ENCODE assay signal across 15 mouse cellular contexts in the genomic region with DNA sequence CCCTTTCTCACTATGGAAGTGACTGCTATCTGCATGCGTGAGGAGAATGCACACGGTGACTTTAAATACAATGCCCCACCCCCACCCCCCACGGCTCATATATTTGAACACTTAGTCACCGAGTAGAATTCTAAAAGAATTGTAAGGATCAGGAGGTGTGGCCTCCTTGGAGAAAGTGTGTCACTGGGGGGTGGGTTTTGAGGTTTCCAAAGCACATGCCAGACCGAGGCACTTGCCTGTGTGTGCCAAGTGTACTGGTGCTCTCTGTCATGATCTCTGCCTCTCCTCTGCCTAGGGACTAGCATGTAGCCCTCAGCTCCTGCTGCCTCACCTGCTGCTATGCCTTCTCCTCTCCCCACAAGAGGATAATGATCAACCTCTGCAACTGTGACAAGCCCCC. TPM values are rescaled to one million over a fixed set of nuclear protein-coding genes. Genes with fewer than 3 reads are reported as not detected.
DNase-seq lines count a peak whose midpoint lies in the region; ATAC-seq and TF ChIP-seq lines count a peak whose summit lies in the region.
"Had no signal": no experiment of that assay in that cellular context is flagged by ENCODE, and none has a peak within 500 bp of the region (broad histone marks: within the 10 kb centered on the region; RNA-seq: fewer than 3 reads in every experiment).

No protein-coding gene starts in this region.

- H3K27ac ChIP-seq in forebrain, postnatal 0 days (ENCODE audit: low read depth, low read length), result no peak overlapping the region
- H3K27ac ChIP-seq in forebrain, embryonic 13.5 days, result no peak overlapping the region; the same call in 1 of the 2 replicates
- H3K27ac ChIP-seq in liver, embryonic 11.5 days (ENCODE audit: low read depth, low read length), result no peak overlapping the region
- no peak overlapping the region for H3K27ac ChIP-seq in stomach, embryonic 15.5 days
- H3K27ac ChIP-seq: embryonic facial prominence, embryonic 12.5 days; limb, embryonic 13.5 days had no signal

- H3K4me1 ChIP-seq in forebrain, postnatal 0 days (ENCODE audit: insufficient read depth), result no peaks in the 10 kb centered on the region
- no peaks in the 10 kb centered on the region for H3K4me1 ChIP-seq in forebrain, embryonic 13.5 days
- H3K4me1 ChIP-seq in liver, embryonic 11.5 days (replicated peaks; ENCODE audit: control insufficient read depth, insufficient read depth, low read length), result no peaks in the 10 kb centered on the region
- no peaks in the 10 kb centered on the region for H3K4me1 ChIP-seq in stomach, embryonic 15.5 days
- H3K4me1 ChIP-seq: embryonic facial prominence, embryonic 12.5 days; limb, embryonic 13.5 days had no signal

- no peak for DNase-seq in forebrain, postnatal 0 days
- DNase-seq in liver, embryonic 11.5 days (ENCODE audit: low spot score), result no peak
- no peak for DNase-seq in liver
- peak; percentile 79 for DNase-seq in Muller cell, postnatal 12 days (ENCODE audit: inconsistent ontology term)
- DNase-seq in urinary bladder, postnatal 25 days (ENCODE audit: low spot score), result no peak
- DNase-seq in gastrocnemius, postnatal 10 days, result no peak
- DNase-seq: cerebellum, postnatal 10 days; lung, embryonic 14.5 days; thymus, postnatal 14 days had no signal

- WGBS in forebrain, postnatal 0 days, result 62% methylated on average over 5 of the region's 5 CpGs
- 67% methylated on average over 5 of the region's 5 CpGs for WGBS in forebrain, embryonic 13.5 days
- WGBS in liver, embryonic 11.5 days, result 66% methylated on average over 5 of the region's 5 CpGs
- WGBS in stomach, embryonic 15.5 days, result 66% methylated on average over 5 of the region's 5 CpGs

- H3K9ac ChIP-seq in forebrain, postnatal 0 days, result no peak overlapping the region
- no peak overlapping the region for H3K9ac ChIP-seq in forebrain, embryonic 13.5 days
- H3K9ac ChIP-seq in liver, embryonic 11.5 days (ENCODE audit: low read depth, low read length), result no peak overlapping the region
- H3K9ac ChIP-seq in stomach, embryonic 15.5 days, result no peak overlapping the region
- H3K9ac ChIP-seq: embryonic facial prominence, embryonic 12.5 days; heart, embryonic 12.5 days; limb, embryonic 13.5 days; lung, embryonic 14.5 days had no signal

- H3K4me3 ChIP-seq in forebrain, postnatal 0 days (ENCODE audit: low read depth, low read length), result no peak overlapping the region
- no peak overlapping the region for H3K4me3 ChIP-seq in forebrain, embryonic 13.5 days
- H3K4me3 ChIP-seq in liver, embryonic 11.5 days (ENCODE audit: low read depth, low read length), result no peak overlapping the region
- H3K4me3 ChIP-seq in stomach, embryonic 15.5 days (replicated peaks), result no peak overlapping the region
- H3K4me3 ChIP-seq: embryonic facial prominence, embryonic 12.5 days; heart, embryonic 12.5 days; limb, embryonic 13.5 days had no signal

- no peaks in the 10 kb centered on the region for H3K9me3 ChIP-seq in forebrain, postnatal 0 days (ENCODE audit: low read length)
- no peaks in the 10 kb centered on the region for H3K9me3 ChIP-seq in forebrain, embryonic 13.5 days (replicated peaks)
- H3K9me3 ChIP-seq in liver, embryonic 11.5 days (ENCODE audit: control insufficient read depth, low read length), result no peaks in the 10 kb centered on the region
- no peaks in the 10 kb centered on the region for H3K9me3 ChIP-seq in stomach, embryonic 15.5 days
- H3K9me3 ChIP-seq: embryonic facial prominence, embryonic 12.5 days; heart, embryonic 12.5 days; limb, embryonic 13.5 days had no signal

- TF ChIP-seq CTCF in forebrain, postnatal 0 days (IDR thresholded peaks at IDR 0.05; ENCODE audit: low read depth), result no peak

- H3K36me3 ChIP-seq in forebrain, postnatal 0 days (ENCODE audit: insufficient read depth), result peaks cover 43% of the 10 kb centered on the region
- peaks cover 75% of the 10 kb centered on the region for H3K36me3 ChIP-seq in forebrain, embryonic 13.5 days (ENCODE audit: poor library complexity, severe bottlenecking)
- peaks cover 26% of the 10 kb centered on the region for H3K36me3 ChIP-seq in liver, embryonic 11.5 days (ENCODE audit: control insufficient read depth, insufficient read depth, low read length)
- peaks cover 35% of the 10 kb centered on the region for H3K36me3 ChIP-seq in stomach, embryonic 15.5 days

- H3K27me3 ChIP-seq in forebrain, postnatal 0 days (ENCODE audit: insufficient read depth, low read length), result no peaks in the 10 kb centered on the region
- H3K27me3 ChIP-seq in forebrain, embryonic 13.5 days, result no peaks in the 10 kb centered on the region
- no peaks in the 10 kb centered on the region for H3K27me3 ChIP-seq in liver, embryonic 11.5 days (replicated peaks; ENCODE audit: control insufficient read depth, insufficient read depth, low read length)
- no peaks in the 10 kb centered on the region for H3K27me3 ChIP-seq in stomach, embryonic 15.5 days (replicated peaks)
- H3K27me3 ChIP-seq: embryonic facial prominence, embryonic 12.5 days; heart, embryonic 12.5 days; limb, embryonic 13.5 days had no signal

- ATAC-seq in forebrain, postnatal 0 days, result peak; percentile 16; the same call in 1 of the 2 replicates
- no peak for ATAC-seq in forebrain, embryonic 13.5 days
- peak; percentile 32; the same call in 1 of the 2 replicates for ATAC-seq in liver, embryonic 11.5 days (replicated peaks; ENCODE audit: low FRiP score)
- ATAC-seq in stomach, embryonic 15.5 days (ENCODE audit: insufficient read depth, low FRiP score, low read depth), result peak; percentile 56
- ATAC-seq: CD4-positive, CD25-positive, alpha-beta regulatory T cell, adult 4 months had no signal

- no peak overlapping the region for H3K4me2 ChIP-seq in forebrain, postnatal 0 days (ENCODE audit: low read depth)
- H3K4me2 ChIP-seq in forebrain, embryonic 13.5 days, result no peak overlapping the region
- no peak overlapping the region for H3K4me2 ChIP-seq in liver, embryonic 11.5 days
- H3K4me2 ChIP-seq in stomach, embryonic 15.5 days, result no peak overlapping the region
- H3K4me2 ChIP-seq: embryonic facial prominence, embryonic 12.5 days; heart, embryonic 12.5 days; limb, embryonic 13.5 days; lung, embryonic 14.5 days had no signal

RNA-seq across cellular contexts. Expression of gene Akirin2, which starts 31.7 kb away (rescaled TPM):
- total RNA-seq in forebrain, postnatal 0 days (2014; rRNA removed), result 131 and 147 TPM in 2 replicates
- 79.9 and 94.6 TPM in 2 replicates for polyA plus RNA-seq in forebrain, postnatal 0 days (2015; fragmentation: Nextera tagmentation; extraction: Ambion mirVana)
- polyA plus RNA-seq in forebrain, embryonic 13.5 days (2015; fragmentation: Nextera tagmentation; extraction: Ambion mirVana), result 64.2 and 82.8 TPM in 2 replicates
- 44.0 and 44.2 TPM in 2 replicates for polyA plus RNA-seq in liver, embryonic 11.5 days (2014; fragmentation: Nextera tagmentation; extraction: Ambion mirVana)
- 55.4 and 57.9 TPM in 2 replicates for polyA plus RNA-seq in stomach, embryonic 15.5 days (2015; fragmentation: Nextera tagmentation; extraction: Ambion mirVana)
- total RNA-seq in gastrocnemius, postnatal 10 days (2021), result 10 to 100 TPM; 59.6 to 71.3 TPM

RNA-seq across cellular contexts. Expression of gene Orc3, which starts 32.3 kb away (rescaled TPM):
- total RNA-seq in forebrain, postnatal 0 days (2014; rRNA removed), result 82.4 and 88.0 TPM in 2 replicates
- polyA plus RNA-seq in forebrain, postnatal 0 days (2015; fragmentation: Nextera tagmentation; extraction: Ambion mirVana), result 66.6 and 68.0 TPM in 2 replicates
- 91.7 and 97.2 TPM in 2 replicates for polyA plus RNA-seq in forebrain, embryonic 13.5 days (2015; fragmentation: Nextera tagmentation; extraction: Ambion mirVana)
- polyA plus RNA-seq in liver, embryonic 11.5 days (2014; fragmentation: Nextera tagmentation; extraction: Ambion mirVana), result 116 and 130 TPM in 2 replicates
- 71.9 and 81.5 TPM in 2 replicates for polyA plus RNA-seq in stomach, embryonic 15.5 days (2015; fragmentation: Nextera tagmentation; extraction: Ambion mirVana)
- 10 to 100 TPM; 33.3 to 40.4 TPM for total RNA-seq in gastrocnemius, postnatal 10 days (2021)

RNA-seq across cellular contexts. Expression of gene Rars2, which starts 32.3 kb away (rescaled TPM):
- 28.7 and 30.5 TPM in 2 replicates for total RNA-seq in forebrain, postnatal 0 days (2014; rRNA removed)
- polyA plus RNA-seq in forebrain, postnatal 0 days (2015; fragmentation: Nextera tagmentation; extraction: Ambion mirVana), result 42.4 and 48.8 TPM in 2 replicates
- polyA plus RNA-seq in forebrain, embryonic 13.5 days (2015; fragmentation: Nextera tagmentation; extraction: Ambion mirVana), result 68.7 TPM in 2 replicates
- 70.9 and 85.1 TPM in 2 replicates for polyA plus RNA-seq in liver, embryonic 11.5 days (2014; fragmentation: Nextera tagmentation; extraction: Ambion mirVana)
- polyA plus RNA-seq in stomach, embryonic 15.5 days (2015; fragmentation: Nextera tagmentation; extraction: Ambion mirVana), result 66.1 and 68.9 TPM in 2 replicates
- total RNA-seq in gastrocnemius, postnatal 10 days (2021), result 10 to 100 TPM; 21.9 to 23.9 TPM
